Mouse (Mus musculus) kidney, postnatal 25 days (tissue): ENCODE data around the gene Bbs2.
A peak's percentile ranks its signal among the peaks of the same experiment; 100 is the strongest.

Experiments
- DNase-seq, 2 experiments: peaks; one replicate each; pipeline ENCODE4 v3.0.0; 2021; ENCODE audit warnings: mixed read lengths in 2 of 2

Gene Bbs2

DNA sequence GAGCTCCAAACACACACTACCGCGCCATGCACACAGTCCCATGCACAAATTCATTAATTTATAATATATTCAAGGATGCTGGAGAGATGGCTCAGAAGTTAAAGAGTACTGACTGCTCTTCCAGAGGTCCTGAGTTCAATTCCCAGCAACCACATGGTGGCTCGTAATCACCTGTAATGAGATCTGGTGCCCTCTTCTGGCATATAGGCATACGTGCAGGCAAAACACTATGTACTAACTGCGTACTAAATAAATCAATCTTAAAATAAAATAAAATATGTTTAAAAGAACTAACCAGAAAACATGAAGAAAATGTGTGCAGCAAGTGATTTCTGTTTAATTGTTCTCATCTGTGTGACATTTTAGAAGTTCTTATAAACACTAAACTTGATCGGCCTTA lies 4.4 kb downstream of the Bbs2 start:
- no peak for DNase-seq

DNA sequence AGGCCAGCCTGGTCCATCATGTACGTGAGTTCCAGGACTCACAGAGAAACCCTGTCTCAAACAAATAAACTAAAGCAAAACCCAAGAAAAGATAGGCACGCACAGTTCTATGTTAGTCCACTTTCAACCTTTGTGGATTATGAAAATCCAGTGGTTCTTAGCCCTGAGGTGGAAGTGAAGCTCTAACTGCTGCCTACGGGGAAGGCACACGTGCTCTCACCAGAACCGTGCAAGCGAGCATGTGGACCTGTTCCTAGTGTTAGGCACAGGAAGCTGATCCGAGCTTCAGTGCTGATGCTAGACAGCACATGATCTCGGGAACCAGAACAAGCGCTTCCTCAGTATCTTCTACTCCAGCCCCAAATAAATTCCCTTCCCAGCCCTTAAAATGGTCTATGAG lies 5.9 kb downstream of the Bbs2 start:
- no peak for DNase-seq

DNA sequence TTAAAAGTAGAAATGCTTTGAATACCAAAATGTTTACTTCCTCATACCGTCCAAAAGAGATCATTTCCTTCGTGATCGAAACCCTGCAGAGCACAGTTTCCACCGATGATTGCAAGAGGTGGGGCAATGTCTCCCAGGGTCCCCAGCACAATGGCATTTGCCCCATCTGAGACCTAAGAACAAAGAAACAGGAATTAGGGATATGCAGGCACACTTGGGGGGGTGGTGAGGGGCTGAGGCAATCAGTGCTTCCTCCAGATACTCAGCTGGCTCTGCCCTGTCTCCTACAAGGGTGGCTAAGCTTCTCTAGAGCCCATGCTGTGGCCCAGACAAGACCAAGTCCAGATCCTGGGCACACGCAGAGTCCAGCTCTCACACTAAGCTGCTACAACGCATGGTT lies 9.0 kb downstream of the Bbs2 start:
- no peak for DNase-seq

DNA sequence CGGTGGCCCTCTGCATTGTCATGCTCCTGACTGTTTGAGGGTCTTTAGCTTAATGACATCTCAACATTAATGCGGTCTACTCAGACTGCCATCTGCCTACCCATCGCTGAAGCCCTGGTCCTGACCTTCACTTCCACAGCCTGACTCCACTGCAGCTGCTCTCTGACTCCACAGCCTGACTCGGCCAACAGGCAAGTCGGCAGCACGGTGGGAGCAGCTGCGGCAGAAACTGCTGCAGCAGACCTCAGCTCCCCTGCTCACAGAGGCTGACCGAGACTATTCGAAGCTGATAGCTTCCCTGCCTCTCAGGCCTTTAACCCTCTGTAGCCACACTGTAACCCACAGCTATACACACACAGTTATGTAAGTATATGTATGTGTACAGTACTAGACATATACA lies 10.8 kb downstream of the Bbs2 start:
- no peak for DNase-seq

DNA sequence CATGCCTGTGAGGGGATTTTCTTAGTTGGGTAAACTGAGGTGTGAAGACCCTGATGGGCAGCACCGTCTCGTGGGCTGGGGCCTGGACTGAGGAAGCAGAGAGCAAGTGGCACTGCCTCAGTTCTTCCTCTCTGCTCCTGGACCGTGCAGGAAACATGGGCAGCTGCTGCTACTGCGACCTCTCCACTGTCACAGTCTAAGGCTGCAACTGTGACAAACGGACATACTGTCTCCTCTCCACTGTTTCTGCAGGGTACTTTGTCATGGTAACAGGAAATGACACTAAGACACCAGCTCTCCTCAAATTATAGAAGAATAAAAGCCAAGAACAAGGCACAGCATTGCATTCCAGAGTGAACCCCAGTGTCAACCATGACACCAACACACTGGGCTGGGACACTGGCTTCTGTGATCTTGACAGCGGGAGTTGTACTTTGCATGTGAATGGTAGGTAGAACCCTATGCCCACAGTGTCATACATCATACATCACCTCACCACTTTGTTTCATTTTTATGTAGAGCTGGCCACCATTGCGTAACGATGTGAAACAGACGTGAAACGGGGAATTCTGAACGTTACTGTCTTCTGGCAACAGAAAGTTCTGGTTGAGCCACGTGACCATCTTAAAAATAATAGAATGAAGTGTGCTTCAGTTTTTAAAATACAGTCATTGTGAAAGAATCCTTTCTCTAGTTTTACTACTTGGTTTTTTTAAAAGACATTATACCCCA lies 22.1 kb downstream of the Bbs2 start:
- DNase-seq = no peak

DNA sequence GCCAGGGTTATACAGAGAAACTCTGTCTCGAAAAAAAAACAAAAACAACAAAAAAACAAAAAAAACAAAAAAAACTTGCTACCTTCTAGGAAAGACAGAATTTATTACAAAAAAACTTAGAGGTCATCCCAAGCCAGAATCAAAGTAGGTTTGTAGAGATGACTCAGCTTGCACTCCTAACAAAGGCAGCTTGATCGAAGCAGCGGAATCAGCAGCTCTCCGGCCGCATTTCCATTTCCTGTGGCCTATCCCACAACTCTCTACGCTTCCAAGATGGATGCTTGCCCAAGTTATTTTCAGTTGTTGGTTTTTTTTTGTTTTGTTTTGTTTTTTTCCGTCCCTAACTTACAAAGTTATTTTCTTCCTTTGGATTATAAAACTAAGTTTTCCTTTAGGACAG lies 29.9 kb downstream of the Bbs2 start:
- DNase-seq = no peak

DNA sequence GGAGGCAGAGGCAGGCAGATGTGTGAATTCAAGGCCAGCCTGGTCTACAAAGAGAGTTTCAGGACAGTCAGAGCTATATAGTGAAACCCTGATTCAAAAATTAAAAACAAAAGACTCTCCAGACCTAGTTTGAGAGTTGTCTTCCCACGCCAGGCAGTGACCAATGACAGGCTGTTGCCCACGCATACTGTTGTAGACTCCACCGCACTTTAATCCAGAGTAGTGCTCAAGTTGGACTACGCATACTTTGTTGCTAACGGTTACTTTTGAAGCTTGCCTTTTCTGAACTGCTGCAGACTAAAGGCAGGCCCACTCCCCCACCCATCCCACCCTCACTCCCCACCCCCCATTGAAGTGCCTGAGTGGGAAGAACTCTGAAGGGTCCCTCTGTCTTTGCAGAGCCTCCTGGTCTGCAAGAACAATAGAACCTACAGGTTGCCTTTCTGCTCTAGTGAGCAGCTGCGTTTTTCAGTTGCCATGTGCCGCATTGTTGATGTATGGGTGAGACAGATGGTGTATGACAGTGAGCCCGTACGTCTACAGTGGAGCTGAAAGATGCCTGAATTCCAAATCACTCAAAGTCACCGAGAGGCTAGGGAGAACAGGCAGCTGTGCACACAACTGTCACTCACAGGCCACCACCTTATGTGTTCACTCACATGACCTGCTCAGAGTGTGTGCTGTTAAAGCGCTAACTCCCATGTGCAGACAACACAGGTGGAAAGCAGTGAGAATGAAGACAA lies 32.4 kb downstream of the Bbs2 start:
- DNase-seq = no peak

DNA sequence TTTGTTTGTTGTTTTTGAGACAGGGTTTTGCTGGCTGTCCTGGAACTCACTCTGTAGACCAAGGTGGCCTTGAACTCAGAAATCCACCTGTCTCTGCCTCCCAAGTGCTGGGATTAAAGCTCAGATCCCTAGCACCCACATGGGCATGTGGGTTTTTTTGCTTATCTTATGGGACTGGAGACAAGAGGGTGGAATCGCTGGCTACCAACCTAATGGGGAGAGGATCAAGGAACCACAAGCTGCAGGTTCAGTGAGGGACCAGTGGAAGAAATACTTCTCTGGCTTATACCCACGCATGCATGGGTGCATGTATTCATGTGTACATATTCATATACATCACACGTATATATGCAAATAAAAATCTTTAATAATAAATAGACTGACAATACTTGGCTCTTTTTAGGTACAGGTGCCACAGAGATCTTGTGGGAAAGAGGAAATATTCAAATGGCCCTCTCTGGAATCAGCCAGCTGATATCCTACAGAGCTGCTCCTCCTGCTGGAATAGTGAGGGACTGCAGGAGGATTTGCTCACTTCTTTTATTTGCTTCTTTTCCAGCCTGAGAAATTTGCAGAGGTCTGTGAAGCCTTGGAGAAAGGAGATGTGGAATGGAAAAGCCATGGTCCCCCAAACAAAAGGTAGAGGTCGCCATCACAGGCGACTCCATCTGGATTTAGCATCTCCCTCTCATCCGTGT lies 41.4 kb downstream of the Bbs2 start:
- peak; percentile 47 to 77 for DNase-seq

DNA sequence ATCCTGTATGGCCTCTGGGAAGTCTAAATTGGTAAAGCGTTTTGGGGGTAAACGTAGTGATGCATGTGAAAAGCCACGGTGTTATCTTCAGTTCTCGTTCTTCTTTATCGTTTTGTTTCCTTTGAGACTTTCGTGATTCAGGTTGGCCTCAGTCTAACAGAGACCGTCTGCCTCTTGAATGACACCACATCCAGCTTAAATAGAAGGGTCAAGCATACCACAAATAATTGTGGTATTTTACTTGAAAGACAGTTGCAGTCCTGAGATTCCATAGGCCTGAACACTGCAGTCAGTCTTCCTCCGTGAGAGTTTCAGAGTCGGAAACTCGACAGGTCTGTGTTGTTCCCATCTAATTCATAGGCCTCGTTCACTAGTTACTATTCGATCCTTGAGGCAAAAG lies 46.0 kb downstream of the Bbs2 start:
- DNase-seq = no peak

DNA sequence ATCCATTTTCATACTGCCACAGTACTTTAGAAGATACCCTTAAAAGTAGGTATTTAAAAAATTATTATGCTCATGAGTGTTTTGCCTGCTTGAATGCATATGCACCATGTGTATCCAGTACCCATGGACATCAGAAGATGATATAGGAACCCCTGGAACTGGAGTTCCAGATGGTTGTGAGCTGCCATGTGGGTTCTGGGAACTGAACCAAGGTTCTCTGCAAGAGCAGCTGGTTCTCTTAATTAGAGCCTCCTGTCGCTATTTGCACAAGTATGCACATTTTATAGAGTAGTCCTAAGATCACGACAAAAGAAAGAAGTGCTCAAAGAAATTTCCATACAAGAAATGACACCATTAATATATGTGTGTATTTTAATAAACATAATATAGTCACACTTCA lies 50.9 kb downstream of the Bbs2 start:
- no peak for DNase-seq

DNA sequence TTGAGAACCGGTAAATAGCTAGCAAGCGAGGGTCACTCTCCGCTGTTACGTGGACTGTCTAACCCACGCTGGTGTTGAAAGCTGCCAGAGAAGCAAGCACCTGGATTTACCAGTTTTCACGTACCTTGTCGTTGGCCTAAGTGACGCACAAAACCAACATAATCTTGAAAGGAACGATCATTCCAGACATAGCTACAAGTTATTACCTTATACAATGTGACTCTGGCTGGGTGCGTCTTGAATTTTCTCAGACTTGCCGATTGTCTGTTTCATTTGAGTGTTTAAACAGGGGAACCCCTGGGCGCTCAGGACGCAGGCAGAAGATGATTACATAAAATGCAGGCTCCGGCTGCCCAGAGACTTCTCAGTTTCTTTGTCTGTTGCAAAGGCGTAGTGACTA lies 60.9 kb downstream of the Bbs2 start:
- DNase-seq = no peak

DNA sequence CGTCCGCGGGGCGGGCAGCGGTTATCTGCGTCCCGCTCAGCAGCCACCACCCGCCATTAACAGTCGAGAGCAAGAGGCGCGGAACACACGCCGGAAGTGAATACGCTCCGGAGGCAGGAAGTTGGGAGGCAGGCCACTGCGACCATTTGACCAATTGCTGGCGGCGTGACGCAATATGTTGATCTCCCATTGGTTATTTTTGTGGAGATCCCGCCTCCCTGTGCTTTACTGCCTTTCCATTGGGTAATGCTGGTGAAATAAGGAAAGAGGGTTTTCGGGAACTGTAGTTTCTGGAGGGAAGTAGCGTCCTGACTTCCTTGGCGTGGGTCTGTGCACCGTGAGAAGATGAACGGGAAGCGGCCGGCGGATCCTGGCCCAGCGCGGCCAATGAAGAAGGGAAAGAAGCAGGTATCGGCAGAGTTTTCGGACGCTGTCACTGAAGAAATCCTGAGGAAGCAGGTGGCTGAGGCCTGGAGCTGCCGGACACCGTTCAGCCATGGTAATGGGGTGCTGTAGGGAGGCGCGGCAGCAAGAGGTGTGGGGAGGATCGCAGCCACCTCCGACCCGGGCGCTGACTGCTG lies 61.7 kb downstream of the Bbs2 start, which contains the start of the genes Nudt21 and Ogfod1:
Nudt21 (minus strand) TSS at position 88 of the 581 bp plus-strand sequence.
Ogfod1 (plus strand) TSS at position 255 of the 581 bp plus-strand sequence.
- DNase-seq = peak; percentile 96

DNA sequence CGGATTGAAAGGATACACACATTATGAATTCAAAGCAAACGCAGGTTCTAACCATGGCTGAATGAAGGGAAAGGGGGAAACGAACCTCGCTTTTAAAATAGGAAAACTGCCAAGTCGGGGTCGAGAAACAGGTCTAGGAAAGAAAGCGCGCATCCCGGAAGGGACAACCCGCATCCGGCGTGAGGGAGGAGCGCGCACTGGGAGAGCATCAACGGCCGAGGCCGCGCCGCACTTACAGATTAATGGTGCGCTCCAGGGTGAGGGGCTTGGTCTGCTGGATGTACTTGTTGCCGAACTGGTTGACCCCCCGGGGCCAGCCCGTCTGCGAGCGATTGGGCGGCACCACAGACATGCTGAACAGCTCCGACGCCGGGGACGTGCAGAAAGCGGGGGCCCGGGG lies 62.2 kb downstream of the Bbs2 start:
- DNase-seq = peak; percentile 62 to 80

DNA sequence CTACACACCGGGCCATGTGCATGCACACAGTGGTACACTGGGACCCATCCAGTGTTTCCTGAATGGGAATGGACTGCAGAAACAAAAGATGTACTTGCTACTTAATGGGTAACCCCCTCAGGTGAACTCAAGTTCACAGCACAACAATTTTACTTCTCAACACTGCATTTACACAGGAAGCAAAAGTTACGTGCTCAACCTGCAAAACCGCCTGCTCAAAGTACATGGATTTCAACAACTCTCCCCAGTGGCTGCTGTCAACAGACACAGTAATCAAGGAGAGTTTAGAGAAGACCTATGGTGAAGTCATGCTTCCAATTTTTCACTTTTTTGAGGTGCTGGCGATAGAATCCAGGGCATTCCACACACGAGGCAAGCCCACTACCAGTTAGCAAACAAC lies 63.5 kb downstream of the Bbs2 start:
- no peak for DNase-seq

DNA sequence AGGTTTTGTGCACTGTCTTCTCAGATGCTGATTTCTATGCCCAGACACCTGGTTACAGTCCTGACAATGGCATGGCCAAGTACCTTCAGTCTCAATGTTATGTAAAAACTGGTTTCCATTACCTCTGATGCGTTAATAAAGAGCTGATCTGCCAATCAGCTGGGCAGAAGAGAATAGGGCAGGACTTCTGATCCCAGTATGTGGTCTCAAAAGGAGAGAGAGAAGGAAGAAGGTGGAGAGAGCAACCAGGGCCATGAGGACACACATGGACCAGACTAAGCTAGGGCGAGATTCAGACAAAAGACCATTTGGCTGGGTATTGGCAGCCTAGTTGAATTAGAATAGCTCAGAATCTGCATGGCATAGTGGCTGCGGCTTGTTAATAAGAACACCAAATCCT lies 65.1 kb downstream of the Bbs2 start:
- no peak for DNase-seq

DNA sequence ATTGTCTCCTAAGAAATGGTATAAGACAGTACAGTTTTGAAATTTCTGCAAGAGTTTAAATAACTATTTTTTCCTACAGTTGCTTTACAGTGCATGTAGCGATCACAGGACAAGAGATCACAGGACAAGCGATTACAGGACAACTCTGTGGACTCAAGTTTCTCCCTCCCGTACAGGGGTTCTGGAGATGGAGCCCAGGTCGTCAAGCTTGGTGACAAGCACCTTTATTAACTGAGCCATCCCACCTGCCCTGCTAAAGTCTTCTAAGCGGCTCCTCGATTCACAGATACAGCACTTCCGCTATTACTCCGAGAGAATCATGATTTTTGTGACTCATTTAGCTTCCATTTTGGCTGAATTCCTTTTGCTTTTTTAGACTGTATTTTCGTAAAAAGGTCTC lies 69.0 kb downstream of the Bbs2 start:
- DNase-seq = no peak

DNA sequence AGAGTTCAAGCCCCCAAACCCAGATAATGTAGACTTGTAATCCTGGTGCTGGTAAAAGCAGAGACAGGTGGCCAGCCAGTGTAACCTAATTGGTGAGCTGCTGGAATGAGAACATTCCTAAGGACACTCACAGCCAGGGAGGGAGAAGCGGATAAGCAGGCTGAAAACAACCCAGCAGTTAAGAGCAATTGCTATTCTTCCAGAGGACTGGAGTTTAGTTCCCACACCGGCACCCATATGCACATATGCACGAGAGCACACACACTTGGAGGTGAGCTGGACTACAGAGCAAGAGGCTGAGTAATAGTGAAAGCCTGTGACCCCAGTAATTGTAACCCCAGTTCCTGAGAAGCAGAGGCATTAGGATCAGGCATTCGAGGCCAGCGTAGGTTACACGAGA lies 74.8 kb downstream of the Bbs2 start:
- DNase-seq = no peak
